Mouse (Mus musculus) midbrain, embryonic 11.5 days (tissue): ENCODE data around the gene Mcrip2. TPM values are rescaled to one million over a fixed set of nuclear protein-coding genes. Genes with fewer than 3 reads are reported as not detected.

Experiments used
- ATAC-seq: fragments of 200-750 bp; cut with Nextera tagmentation; 2 replicates; pipeline ENCODE4 v1.8.0; 2017; ENCODE audit warnings: moderate TSS enrichment, moderate library complexity; ENCODE audit not compliant: low FRiP score
- DNase-seq: peaks from one replicate; pipeline ENCODE4 v3.0.0; 2015; ENCODE audit warnings: low spot score; ENCODE audit errors: missing footprints
- H3K27ac ChIP-seq: fragments of 300-500 bp; sonication (generic); 2 replicates; pipeline ENCODE4 v1.5.1; 2014; ENCODE audit warnings: low read depth, low read length
- H3K27me3 ChIP-seq: fragments of 300-500 bp; sonication (generic); 2 replicates; pipeline ENCODE4 v1.6.1; 2014; ENCODE audit warnings: mild to moderate bottlenecking, low read length, moderate library complexity, mixed read lengths; ENCODE audit not compliant: control insufficient read depth, insufficient read depth
- H3K36me3 ChIP-seq: fragments of 300-500 bp; sonication (generic); 2 replicates; pipeline ENCODE4 v1.6.1; 2014; ENCODE audit warnings: mild to moderate bottlenecking, low read length, moderate library complexity, mixed read lengths; ENCODE audit not compliant: control insufficient read depth, insufficient read depth
- H3K4me1 ChIP-seq: fragments of 300-500 bp; sonication (generic); 2 replicates; pipeline ENCODE4 v1.6.1; 2014; ENCODE audit warnings: low read length; ENCODE audit not compliant: control insufficient read depth, insufficient read depth
- H3K4me2 ChIP-seq: fragments of 300-500 bp; sonication (generic); 2 replicates; pipeline ENCODE4 v1.6.1; 2014; ENCODE audit warnings: mild to moderate bottlenecking, moderate library complexity
- H3K4me3 ChIP-seq: fragments of 300-500 bp; sonication (generic); 2 replicates; pipeline ENCODE4 v1.5.1; 2014; ENCODE audit warnings: low read depth, low read length
- H3K9ac ChIP-seq: fragments of 300-500 bp; sonication (generic); 2 replicates; pipeline ENCODE4 v1.6.1; 2014; ENCODE audit warnings: low read length
- H3K9me3 ChIP-seq: fragments of 300-500 bp; sonication (generic); 2 replicates; pipeline ENCODE4 v1.6.1; 2016; ENCODE audit warnings: low read length; ENCODE audit not compliant: control insufficient read depth
- WGBS: fragments of 180-500 bp; shearing (Covaris S2); extraction: QIAGEN DNeasy Blood & Tissue Kit; methylation state at CpG from one replicate; pipeline ENCODE4 v1.1.7; 2014; 5-methylcytosine and 5-hydroxymethylcytosine counted together
- polyA plus RNA-seq: library from polyadenylated mRNA; unstranded; fragments of >200 nt; fragmentation: Nextera tagmentation; extraction: Ambion mirVana; gene quantifications from 2 replicates; pipeline ENCODE4 v1.2.1, GENCODE M21; 2014

Gene Mcrip2
- polyA plus RNA-seq, 1 experiment from 2014 or later = 7.0 TPM

DNA sequence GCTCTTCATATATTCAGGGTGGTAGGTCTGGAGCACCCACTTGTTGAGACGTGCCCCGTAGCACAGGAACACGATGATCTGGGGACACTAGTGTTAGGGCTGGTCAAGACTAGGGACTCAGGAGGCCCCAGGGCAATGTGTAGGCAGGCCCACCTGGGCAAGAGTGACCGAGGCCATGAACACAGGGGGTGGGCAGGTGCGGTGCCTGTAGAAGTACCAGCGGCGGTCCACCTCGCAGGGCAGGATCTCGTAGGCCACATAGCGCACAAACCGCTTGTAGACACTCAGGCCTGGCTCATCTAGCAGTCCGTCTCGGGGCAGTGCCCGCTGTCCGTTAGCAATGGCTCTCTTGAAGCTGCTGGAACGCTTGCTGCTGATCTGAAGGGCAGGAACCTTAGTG, 32.7 kb downstream of the Mcrip2 start:
- no peak for DNase-seq
- Histone ChIP-seq H3K27me3 (no peaks in the 10 kb centered on the region; the same call in 1 of the 2 replicates), H3K4me3 (no peak overlapping the region), H3K4me2 (no peak overlapping the region), H3K36me3 (peaks cover 19% of the 10 kb centered on the region), H3K4me1 (peaks cover 52% of the 10 kb centered on the region), H3K27ac (no peak overlapping the region; the same call in 1 of the 2 replicates), H3K9me3 (no peaks in the 10 kb centered on the region), H3K9ac (no peak overlapping the region)
- ATAC-seq = no peak
- 96% methylated on average over 16 of the region's 16 CpGs for WGBS

DNA sequence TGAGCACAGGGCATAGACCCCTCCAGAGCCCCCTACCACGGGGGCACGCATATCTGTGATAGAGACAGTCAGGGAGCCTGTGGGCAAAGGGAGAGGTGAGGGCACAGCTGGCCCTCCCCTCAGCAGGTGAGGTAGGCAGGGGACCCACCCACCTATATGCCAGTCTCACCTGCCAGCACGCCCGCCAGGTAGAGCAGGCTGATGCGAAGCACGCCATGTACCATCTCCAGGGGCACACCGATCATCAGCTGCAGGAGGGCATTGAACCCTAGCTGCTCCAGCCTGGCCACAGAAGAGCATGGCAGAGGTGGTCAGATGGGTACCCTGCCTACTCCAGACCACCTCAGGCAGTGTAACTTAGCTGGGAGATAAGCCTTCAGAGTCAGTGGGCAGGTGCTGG, 33.3 kb downstream of the Mcrip2 start:
- peaks cover 17% of the 10 kb centered on the region for H3K36me3 ChIP-seq
- no peaks in the 10 kb centered on the region; the same call in 1 of the 2 replicates for H3K27me3 ChIP-seq
- no peak overlapping the region for H3K4me2 ChIP-seq
- no peak overlapping the region for H3K4me3 ChIP-seq
- no peak overlapping the region for H3K27ac ChIP-seq
- ATAC-seq (no peak), DNase-seq (no peak)
- H3K9ac ChIP-seq = no peak overlapping the region
- 94% methylated on average over 7 of the region's 7 CpGs for WGBS
- no peaks in the 10 kb centered on the region for H3K9me3 ChIP-seq
- H3K4me1 ChIP-seq = peaks cover 52% of the 10 kb centered on the region

DNA sequence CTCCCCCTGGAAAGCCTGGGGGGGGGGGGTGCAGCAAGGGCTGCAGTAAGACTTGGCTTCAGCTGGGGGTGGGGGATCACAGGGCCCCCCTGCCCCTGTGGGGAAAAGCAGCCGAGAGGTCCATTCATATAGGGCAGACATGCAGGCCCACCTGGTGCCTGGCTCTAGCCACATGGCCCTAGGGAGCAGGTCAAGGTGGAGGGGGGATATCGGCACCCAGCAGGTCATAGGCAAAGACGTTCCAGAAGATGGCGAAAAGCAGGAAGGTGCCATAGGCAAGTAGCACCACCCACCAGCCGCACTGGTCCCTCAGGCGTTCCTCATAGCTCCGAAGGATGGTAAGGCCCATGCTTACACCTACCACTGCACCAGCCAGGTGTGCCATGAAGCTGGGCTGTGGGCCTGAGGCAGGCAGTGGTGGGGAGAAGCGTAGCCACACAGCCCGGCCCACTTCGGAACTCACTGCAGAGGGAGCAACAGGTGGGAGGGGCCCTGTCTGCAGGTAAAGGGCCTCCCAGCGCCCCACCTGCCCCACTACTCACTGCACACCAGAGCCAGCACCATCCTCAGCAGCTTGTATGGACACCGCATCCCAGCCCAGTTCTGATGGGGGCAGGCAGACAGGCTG, 33.9 kb downstream of the Mcrip2 start:
- Histone ChIP-seq H3K27me3 (no peaks in the 10 kb centered on the region; the same call in 1 of the 2 replicates), H3K4me3 (peak overlapping the region; percentile 71; the same call in 1 of the 2 replicates), H3K9me3 (no peaks in the 10 kb centered on the region), H3K36me3 (peaks cover 16% of the 10 kb centered on the region; the same call in 1 of the 2 replicates), H3K4me2 (peak overlapping the region; percentile 96), H3K9ac (peak overlapping the region; percentile 67), H3K4me1 (peaks cover 58% of the 10 kb centered on the region), H3K27ac (no peak overlapping the region)
- ATAC-seq (no peak), DNase-seq (no peak)
- WGBS = 89% methylated on average over 12 of the region's 12 CpGs

DNA sequence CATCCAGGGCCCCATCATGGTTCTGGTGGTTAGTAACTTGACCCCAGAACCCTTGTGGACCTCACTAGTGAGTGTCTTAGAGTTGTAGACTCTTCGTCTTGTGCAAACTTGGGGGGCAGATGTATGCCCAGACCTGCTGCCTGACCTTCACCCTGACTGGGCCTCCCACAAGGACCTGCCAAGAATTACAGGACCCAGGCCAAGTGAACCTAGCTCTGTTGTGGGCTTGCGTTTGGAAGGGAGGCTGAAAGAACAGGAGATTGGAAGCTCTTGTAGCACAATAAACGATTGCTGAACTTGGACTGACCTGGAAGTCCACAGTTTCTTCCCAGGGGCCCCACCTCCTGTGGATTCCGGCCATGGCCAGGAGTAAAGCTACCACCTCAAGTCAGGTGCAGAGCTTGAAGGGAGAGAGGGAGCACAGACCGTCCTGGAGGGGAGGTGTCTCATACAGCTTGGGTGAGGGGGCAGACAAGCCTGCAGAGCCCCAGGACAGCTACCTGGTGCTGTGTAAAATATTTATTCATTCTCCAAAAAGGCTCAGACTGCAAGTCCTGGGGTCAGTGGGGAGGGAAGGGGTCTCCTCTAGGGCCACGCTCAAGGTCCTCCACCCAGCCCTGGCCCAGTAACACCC, 34.5 kb downstream of the Mcrip2 start:
- ATAC-seq (no peak), DNase-seq (no peak)
- H3K4me1 ChIP-seq = peaks cover 62% of the 10 kb centered on the region
- peak overlapping the region; percentile 96 for H3K4me2 ChIP-seq
- H3K27ac ChIP-seq = peak overlapping the region; percentile 84
- H3K36me3 ChIP-seq = peaks cover 14% of the 10 kb centered on the region; the same call in 1 of the 2 replicates
- 73% methylated on average over 6 of the region's 6 CpGs for WGBS
- no peaks in the 10 kb centered on the region; the same call in 1 of the 2 replicates for H3K27me3 ChIP-seq
- H3K4me3 ChIP-seq = peak overlapping the region; percentile 71
- H3K9ac ChIP-seq = peak overlapping the region; percentile 67
- H3K9me3 ChIP-seq = no peaks in the 10 kb centered on the region

DNA sequence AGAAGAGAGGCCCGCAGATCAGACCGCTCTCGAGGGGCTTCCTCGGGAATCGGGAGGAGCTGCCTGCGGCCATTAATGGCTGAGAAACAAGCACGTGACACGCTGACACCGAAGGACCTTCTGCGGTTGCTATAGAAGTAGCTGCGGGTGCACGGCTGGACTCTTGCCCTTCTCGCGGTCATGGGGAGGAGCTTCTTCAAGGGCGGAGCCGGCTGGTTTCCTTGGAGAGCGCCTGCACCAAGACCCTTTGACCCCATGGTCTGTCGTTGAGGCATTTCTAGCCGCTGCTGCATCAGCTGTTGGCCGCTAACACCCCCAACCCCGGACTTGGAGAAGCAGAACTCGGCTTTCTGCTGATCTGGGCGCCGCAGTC, 35.3 kb downstream of the Mcrip2 start, which contains the start of gene Stub1:
TSS of gene Stub1 (minus strand) at position 114 of the 373 bp plus-strand sequence.
- Histone ChIP-seq H3K4me2 (peak within 1 kb of the TSS; percentile 96), H3K9ac (peak within 1 kb of the TSS; percentile 79), H3K27ac (peak within 1 kb of the TSS; percentile 84), H3K27me3 (no peaks in the 10 kb centered on the region; the same call in 1 of the 2 replicates), H3K4me3 (peak within 1 kb of the TSS; percentile 71), H3K9me3 (no peaks in the 10 kb centered on the region), H3K4me1 (peaks cover 67% of the 10 kb centered on the region), H3K36me3 (peaks cover 11% of the 10 kb centered on the region; the same call in 1 of the 2 replicates)
- ATAC-seq (peak; percentile 78), DNase-seq (no peak)
- WGBS = under 1% methylated on average over 24 of the region's 24 CpGs

DNA sequence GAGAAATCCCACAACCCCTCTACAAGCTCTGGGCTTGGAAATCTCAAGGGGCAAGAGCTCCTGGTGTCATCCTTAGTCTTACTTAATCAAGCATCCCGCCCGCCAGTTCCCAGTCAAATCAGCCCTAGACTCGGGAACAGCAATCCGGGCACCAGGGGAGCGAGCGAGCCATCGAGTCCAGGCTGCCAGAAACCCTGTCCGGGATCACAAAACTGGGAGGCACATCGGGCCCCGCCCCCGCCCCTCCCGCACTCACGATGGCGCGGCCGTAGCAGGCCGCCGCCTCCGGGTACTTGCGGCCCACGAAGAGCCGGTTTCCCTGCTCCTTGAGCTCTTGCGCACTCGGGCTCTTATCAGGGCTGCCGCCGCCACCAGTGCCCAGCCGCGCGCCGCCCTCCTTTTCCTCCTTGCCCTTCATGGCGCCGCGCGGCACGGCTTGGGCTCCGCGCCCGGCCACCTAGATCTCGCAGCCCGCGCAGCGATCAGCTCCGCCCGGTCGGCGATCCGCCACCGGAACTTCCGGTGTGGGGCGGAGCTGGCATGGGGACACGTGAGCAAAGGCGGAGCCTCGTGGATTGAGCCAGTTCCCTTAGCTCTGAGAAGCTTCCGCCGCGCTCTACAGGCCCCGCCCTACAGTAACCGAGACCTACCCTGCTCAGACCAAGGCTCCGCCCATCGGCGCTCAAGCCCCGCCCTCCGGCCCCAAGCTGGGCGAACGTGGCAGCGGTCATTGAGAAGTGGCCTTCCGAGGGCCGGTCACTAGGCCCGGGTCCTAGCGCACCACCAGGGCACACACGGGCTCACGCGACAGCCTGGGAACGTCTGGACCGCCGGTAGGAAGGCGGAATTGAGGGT, 35.9 kb downstream of the Mcrip2 start:
- Histone ChIP-seq H3K4me3 (peak overlapping the region; percentile 71), H3K4me2 (peak overlapping the region; percentile 96), H3K27ac (peak overlapping the region; percentile 84), H3K9me3 (no peaks in the 10 kb centered on the region), H3K27me3 (no peaks in the 10 kb centered on the region; the same call in 1 of the 2 replicates), H3K36me3 (peaks cover 11% of the 10 kb centered on the region; the same call in 1 of the 2 replicates), H3K9ac (peak overlapping the region; percentile 79), H3K4me1 (peaks cover 67% of the 10 kb centered on the region)
- under 1% methylated on average over 67 of the region's 77 CpGs for WGBS
- ATAC-seq (peak; percentile 92), DNase-seq (peak; percentile 100)

DNA sequence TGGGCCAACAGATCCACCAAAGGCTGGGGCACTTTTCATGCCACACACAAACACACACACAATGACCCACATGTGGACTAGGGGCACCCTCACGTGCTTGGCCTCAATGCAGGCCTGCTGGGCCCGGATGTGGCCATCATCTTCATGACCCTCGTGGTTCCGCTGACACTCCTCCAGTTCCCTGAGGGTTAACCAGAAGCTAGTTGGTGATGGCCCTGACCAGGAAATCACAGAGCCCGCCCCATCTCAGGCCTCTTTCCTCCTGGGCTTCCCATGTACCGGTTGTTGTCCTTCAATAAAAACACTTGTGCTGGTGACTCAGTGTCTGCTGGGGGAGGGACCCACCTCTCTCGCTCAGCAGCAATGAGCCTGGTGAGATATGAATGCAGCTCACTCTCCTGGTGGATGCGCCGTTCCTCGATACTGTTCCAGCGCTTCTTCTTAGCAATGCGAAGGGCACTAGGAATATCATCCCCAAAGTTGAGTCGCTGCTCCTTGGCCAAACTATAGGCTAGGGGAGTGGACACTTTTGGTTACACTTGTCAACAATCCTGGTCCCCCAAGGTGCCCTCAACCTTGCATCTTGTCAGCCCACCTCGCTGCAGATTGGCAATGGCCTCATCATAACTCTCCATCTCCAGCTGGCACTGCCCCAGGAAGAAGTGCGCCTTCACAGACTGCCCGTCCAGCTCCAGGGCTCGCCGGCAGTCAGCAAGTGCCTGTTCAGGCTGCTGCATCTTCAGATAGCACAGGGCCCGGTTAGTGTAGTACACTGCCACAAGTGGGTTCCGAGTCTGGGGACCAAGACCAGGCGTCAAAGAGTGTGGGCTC, 36.9 kb downstream of the Mcrip2 start:
- 66% methylated on average over 21 of the region's 21 CpGs for WGBS
- Histone ChIP-seq H3K36me3 (peaks cover 11% of the 10 kb centered on the region; the same call in 1 of the 2 replicates), H3K4me2 (peak overlapping the region; percentile 96), H3K4me3 (peak overlapping the region; percentile 71), H3K9me3 (no peaks in the 10 kb centered on the region), H3K27me3 (no peaks in the 10 kb centered on the region; the same call in 1 of the 2 replicates), H3K27ac (no peak overlapping the region), H3K9ac (peak overlapping the region; percentile 79), H3K4me1 (peaks cover 57% of the 10 kb centered on the region)
- no peak for DNase-seq
- no peak for ATAC-seq

DNA sequence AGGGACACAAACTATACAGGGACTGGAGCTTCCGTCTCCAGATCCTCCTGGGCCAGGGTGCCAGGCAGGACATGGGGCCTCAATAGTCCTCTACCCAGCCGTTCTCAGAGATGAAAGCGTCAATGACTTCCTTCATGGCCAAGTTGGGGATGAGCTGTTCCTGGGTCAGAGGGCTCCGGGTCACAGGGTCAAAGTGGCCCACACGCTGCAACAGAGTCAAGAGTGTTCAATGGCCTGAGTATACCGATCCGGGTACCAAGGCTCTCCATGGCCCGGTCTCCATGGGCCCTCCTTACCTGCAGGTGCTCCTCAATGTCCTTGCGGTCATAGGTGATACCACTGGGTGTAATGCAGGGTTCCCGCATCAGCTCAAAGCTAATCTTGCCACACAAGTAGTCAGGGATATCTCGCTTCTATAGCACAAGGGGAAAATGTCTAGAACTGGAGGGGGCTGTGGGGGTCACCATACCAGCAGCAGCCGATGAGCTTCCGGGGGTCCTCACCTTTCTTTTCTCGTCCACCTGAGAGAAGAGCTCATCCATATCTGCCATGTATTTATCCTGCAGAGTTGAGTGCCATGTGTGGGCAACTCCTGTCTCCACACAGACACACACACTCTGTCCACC, 37.6 kb downstream of the Mcrip2 start:
- Histone ChIP-seq H3K4me2 (no peak overlapping the region; the same call in 1 of the 2 replicates), H3K9me3 (no peaks in the 10 kb centered on the region), H3K4me3 (peak overlapping the region; percentile 71; the same call in 1 of the 2 replicates), H3K27me3 (no peaks in the 10 kb centered on the region; the same call in 1 of the 2 replicates), H3K36me3 (peaks cover 11% of the 10 kb centered on the region; the same call in 1 of the 2 replicates), H3K27ac (no peak overlapping the region), H3K4me1 (peaks cover 50% of the 10 kb centered on the region), H3K9ac (no peak overlapping the region)
- DNase-seq (no peak), ATAC-seq (no peak)
- 84% methylated on average over 14 of the region's 14 CpGs for WGBS
